Mouse (Mus musculus) forebrain, embryonic 15.5 days (tissue): ENCODE data around the gene Elmod3. TPM values are rescaled to one million over a fixed set of nuclear protein-coding genes. Genes with fewer than 3 reads are reported as not detected.
A peak's percentile ranks its signal among the peaks of the same experiment; 100 is the strongest.

Experiments used
- ATAC-seq: fragments of 200-750 bp; cut with Nextera tagmentation; replicated peaks from 2 replicates; pipeline ENCODE4 v1.8.0; 2017; ENCODE audit warnings: mild to moderate bottlenecking, moderate TSS enrichment, moderate library complexity
- H3K27ac ChIP-seq: fragments of 300-500 bp; sonication (generic); replicated peaks from 2 replicates; pipeline ENCODE4 v1.5.1; 2015; ENCODE audit warnings: mild to moderate bottlenecking, inconsistent platforms
- H3K27me3 ChIP-seq: fragments of 300-500 bp; sonication (generic); 2 replicates; pipeline ENCODE4 v1.6.1; 2015; ENCODE audit warnings: inconsistent platforms
- H3K36me3 ChIP-seq: fragments of 300-500 bp; sonication (generic); 2 replicates; pipeline ENCODE4 v1.6.1; 2015; ENCODE audit warnings: mild to moderate bottlenecking, inconsistent platforms
- H3K4me1 ChIP-seq: fragments of 300-500 bp; sonication (generic); 2 replicates; pipeline ENCODE4 v1.6.1; 2015; ENCODE audit warnings: inconsistent platforms
- H3K4me2 ChIP-seq: fragments of 300-500 bp; sonication (generic); replicated peaks from 2 replicates; pipeline ENCODE4 v1.6.1; 2015; ENCODE audit warnings: mild to moderate bottlenecking, inconsistent platforms
- H3K4me3 ChIP-seq: fragments of 300-500 bp; sonication (generic); 2 replicates; pipeline ENCODE4 v1.5.1; 2015; ENCODE audit warnings: mild to moderate bottlenecking, inconsistent platforms
- H3K9ac ChIP-seq: fragments of 300-500 bp; sonication (generic); replicated peaks from 2 replicates; pipeline ENCODE4 v1.6.1; 2015; ENCODE audit warnings: mild to moderate bottlenecking, inconsistent platforms
- H3K9me3 ChIP-seq: fragments of 300-500 bp; sonication (generic); 2 replicates; pipeline ENCODE4 v1.6.1; 2016; ENCODE audit warnings: inconsistent platforms
- WGBS: fragments of 180-500 bp; shearing (Covaris S2); methylation state at CpG from one replicate; pipeline ENCODE4 v1.1.7; 2015; ENCODE audit warnings: mixed read lengths; 5-methylcytosine and 5-hydroxymethylcytosine counted together
- polyA plus RNA-seq: library from polyadenylated mRNA; unstranded; fragments of >200 nt; fragmentation: Nextera tagmentation; extraction: Ambion mirVana; gene quantifications from 2 replicates; pipeline ENCODE4 v1.2.1, GENCODE M21; 2015

Gene Elmod3
- polyA plus RNA-seq, result 15.6 and 16.0 TPM in 2 replicates

- under 1% methylated on average over 38 of the region's 38 CpGs for WGBS
- H3K9ac ChIP-seq, result peak within 1 kb of the TSS; percentile 76
- H3K4me3 ChIP-seq, result peak within 1 kb of the TSS; percentile 74
- H3K4me2 ChIP-seq, result peak within 1 kb of the TSS; percentile 83
- no peaks in the 10 kb centered on the region for H3K9me3 ChIP-seq
- H3K4me1 ChIP-seq, result peaks cover 19% of the 10 kb centered on the region
- ATAC-seq, result peak; percentile 94
- H3K36me3 ChIP-seq, result no peaks in the 10 kb centered on the region
- H3K27me3 ChIP-seq, result no peaks in the 10 kb centered on the region
- peak within 1 kb of the TSS; percentile 69 for H3K27ac ChIP-seq
Measured at GRCm38 (mm10) chr6:72597956-72598753, at the start of gene Elmod3, which contains the start of gene Retsat. Gene Elmod3, minus strand, starts transcription at chr6:72598413. Gene Retsat, plus strand, starts transcription at chr6:72598475.

DNA sequence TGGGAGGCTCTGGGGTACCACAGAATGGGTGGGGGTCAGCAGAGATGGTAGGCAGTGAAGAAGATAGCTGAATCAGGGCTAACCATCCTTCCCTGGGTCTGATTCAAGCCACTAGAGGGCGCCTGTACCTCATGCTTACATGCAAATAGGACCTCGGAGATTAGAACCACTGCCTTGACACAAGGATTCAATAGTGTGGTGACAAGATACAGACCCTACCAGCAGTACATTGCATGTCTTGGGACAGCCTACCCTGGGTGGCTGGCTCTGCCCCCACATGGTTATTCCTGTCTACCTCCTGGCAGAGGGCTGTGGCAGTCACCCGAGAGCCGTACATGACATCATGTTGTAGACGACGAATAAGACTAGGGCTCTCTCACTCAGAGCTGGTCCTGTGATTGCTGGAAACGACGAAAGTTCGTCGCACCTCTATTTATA is 49.2 kb upstream of the Elmod3 start:
- no peak overlapping the region for H3K4me3 ChIP-seq
- ATAC-seq, result peak; percentile 57
- no peaks in the 10 kb centered on the region for H3K27me3 ChIP-seq
- no peaks in the 10 kb centered on the region for H3K36me3 ChIP-seq
- no peak overlapping the region for H3K27ac ChIP-seq
- no peaks in the 10 kb centered on the region for H3K4me1 ChIP-seq
- H3K9me3 ChIP-seq, result no peaks in the 10 kb centered on the region
- no peak overlapping the region for H3K9ac ChIP-seq
- 47% methylated on average over 10 of the region's 10 CpGs for WGBS
- no peak overlapping the region for H3K4me2 ChIP-seq

DNA sequence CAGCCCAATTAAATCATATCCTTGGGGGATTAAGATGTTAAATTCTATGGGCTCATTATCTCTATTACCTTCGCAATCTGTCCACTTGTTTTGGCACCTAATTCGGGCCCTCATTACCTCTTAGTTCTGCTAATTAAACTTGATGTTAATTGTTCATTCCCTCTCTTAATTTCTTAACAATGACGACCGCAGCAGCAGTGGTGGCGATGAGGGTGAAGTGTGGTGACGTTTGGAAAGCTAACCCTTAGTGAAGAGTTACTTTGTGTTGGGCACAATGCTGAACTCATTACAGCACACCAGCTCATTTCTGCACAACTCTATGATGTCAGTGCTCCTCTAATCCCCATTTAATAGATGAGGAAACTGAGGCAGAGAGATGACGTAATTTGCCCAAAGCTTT is 47.2 kb upstream of the Elmod3 start:
- peak; percentile 81 for ATAC-seq

GRCm38 (mm10) chr6:72644576-72644975 is 46.4 kb upstream of the Elmod3 start:
- Histone ChIP-seq H3K36me3 (no peaks in the 10 kb centered on the region), H3K4me2 (no peak overlapping the region), H3K27me3 (no peaks in the 10 kb centered on the region), H3K4me3 (no peak overlapping the region), H3K27ac (no peak overlapping the region), H3K9me3 (no peaks in the 10 kb centered on the region), H3K9ac (no peak overlapping the region), H3K4me1 (no peaks in the 10 kb centered on the region)
- WGBS, result 51% methylated on average over 4 of the region's 4 CpGs
- no peak for ATAC-seq

More for the DNA sequence above, 47.2 kb upstream of the Elmod3 start:
- H3K27ac ChIP-seq, result no peak overlapping the region
- no peaks in the 10 kb centered on the region for H3K9me3 ChIP-seq
- no peaks in the 10 kb centered on the region for H3K36me3 ChIP-seq
- WGBS, result 21% methylated on average over 7 of the region's 7 CpGs
- H3K4me2 ChIP-seq, result no peak overlapping the region
- H3K27me3 ChIP-seq, result no peaks in the 10 kb centered on the region
- no peak overlapping the region for H3K4me3 ChIP-seq
- no peak overlapping the region for H3K9ac ChIP-seq
- H3K4me1 ChIP-seq, result no peaks in the 10 kb centered on the region

DNA sequence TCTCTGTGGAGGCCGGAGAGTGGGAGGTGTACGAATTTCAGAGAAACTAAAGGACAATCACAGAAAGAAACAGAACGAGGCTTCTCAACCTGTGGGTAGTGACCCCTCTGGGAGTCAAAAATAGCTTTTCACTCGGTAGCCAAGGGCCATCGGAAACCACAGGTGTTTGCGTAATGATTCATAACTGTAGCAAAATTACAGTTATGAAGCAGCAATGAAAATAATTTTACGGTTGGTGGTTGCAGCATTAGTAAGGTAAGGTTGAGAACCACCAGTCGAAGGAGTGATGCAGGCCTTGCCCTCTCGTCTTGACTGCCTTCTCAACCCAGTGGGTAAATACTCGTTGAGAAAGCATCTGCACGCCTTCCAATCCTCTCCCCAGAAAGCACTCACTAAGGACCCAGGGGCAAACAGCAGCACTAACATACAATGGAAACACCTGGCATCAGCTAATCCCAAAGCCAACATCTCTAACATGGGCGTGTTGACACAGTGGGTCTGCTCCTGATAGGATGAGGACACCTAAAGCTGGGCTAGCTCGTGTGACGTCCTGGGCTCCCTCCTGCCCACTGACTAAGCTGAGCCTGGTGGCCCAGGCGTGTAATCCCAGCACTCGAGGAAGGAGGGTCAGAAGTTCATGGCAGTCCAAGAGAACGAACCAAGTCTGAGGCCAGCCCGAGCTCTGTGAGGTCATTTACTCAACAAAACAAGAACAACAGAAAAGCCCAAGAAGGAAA is 43.2 kb upstream of the Elmod3 start:
- Histone ChIP-seq H3K9me3 (no peaks in the 10 kb centered on the region), H3K27me3 (no peaks in the 10 kb centered on the region), H3K4me3 (no peak overlapping the region), H3K36me3 (no peaks in the 10 kb centered on the region), H3K4me2 (no peak overlapping the region), H3K4me1 (no peaks in the 10 kb centered on the region), H3K27ac (no peak overlapping the region), H3K9ac (no peak overlapping the region)
- ATAC-seq, result no peak
- 88% methylated on average over 18 of the region's 18 CpGs for WGBS

GRCm38 (mm10) chr6:72636940-72637339 is 38.7 kb upstream of the Elmod3 start:
- no peaks in the 10 kb centered on the region for H3K27me3 ChIP-seq
- H3K4me1 ChIP-seq, result 0 out of 2 replicates have a peak, but pooled peaks cover 3% of the 10 kb centered on the region
- H3K9me3 ChIP-seq, result no peaks in the 10 kb centered on the region
- no peak overlapping the region for H3K27ac ChIP-seq
- H3K4me3 ChIP-seq, result no peak overlapping the region
- WGBS, result 92% methylated on average over 3 of the region's 3 CpGs
- H3K4me2 ChIP-seq, result no peak overlapping the region
- no peaks in the 10 kb centered on the region for H3K36me3 ChIP-seq
- H3K9ac ChIP-seq, result no peak overlapping the region
- no peak for ATAC-seq

DNA sequence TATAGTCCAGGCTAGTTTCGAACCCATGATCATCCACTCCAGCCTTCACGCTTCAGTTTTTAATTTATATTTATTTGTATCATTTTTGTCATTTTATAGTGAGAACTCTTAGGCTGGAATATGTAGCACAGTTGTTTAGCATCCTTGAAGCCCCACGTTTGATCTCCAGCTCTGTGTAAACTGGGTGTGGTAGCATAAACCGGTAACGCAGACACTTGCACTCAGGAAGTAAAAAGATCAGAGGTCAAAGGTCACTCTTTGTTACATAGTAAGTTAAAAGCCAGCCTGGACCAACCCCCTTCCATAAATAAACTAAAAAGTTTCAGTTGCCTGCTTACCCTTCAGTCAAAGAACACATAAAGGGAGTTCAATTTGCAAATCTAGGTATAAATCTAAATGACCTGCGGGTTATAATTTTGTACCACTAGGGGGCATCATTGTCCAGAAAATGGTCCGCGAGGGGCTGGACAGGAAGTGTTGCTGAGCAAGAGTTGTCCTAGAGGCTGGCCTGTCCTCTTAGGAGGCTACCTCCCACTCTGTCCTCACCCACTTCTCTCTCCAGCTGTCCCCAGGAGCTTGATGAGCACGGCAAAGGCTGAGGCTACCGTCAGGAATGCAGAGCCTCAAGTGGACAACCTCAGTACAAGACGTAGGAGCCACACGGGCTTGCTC is 37.7 kb upstream of the Elmod3 start:
- H3K27ac ChIP-seq, result no peak overlapping the region
- ATAC-seq, result peak; percentile 73
- H3K36me3 ChIP-seq, result no peaks in the 10 kb centered on the region
- H3K27me3 ChIP-seq, result no peaks in the 10 kb centered on the region
- WGBS, result 53% methylated on average over 12 of the region's 12 CpGs
- H3K4me2 ChIP-seq, result no peak overlapping the region
- 0 out of 2 replicates have a peak, but pooled peaks cover 3% of the 10 kb centered on the region for H3K4me1 ChIP-seq
- H3K9ac ChIP-seq, result no peak overlapping the region
- H3K9me3 ChIP-seq, result no peaks in the 10 kb centered on the region
- no peak overlapping the region for H3K4me3 ChIP-seq

- no peak overlapping the region for H3K4me2 ChIP-seq
- WGBS, result 87% methylated on average over 10 of the region's 10 CpGs
- 0 out of 2 replicates have a peak, but pooled peaks cover 3% of the 10 kb centered on the region for H3K4me1 ChIP-seq
- H3K27me3 ChIP-seq, result no peaks in the 10 kb centered on the region
- H3K36me3 ChIP-seq, result no peaks in the 10 kb centered on the region
- ATAC-seq, result no peak
- no peaks in the 10 kb centered on the region for H3K9me3 ChIP-seq
- no peak overlapping the region for H3K4me3 ChIP-seq
- no peak overlapping the region for H3K9ac ChIP-seq
- H3K27ac ChIP-seq, result no peak overlapping the region
Measured at GRCm38 (mm10) chr6:72634311-72634710, 36.1 kb upstream of the Elmod3 start.

DNA sequence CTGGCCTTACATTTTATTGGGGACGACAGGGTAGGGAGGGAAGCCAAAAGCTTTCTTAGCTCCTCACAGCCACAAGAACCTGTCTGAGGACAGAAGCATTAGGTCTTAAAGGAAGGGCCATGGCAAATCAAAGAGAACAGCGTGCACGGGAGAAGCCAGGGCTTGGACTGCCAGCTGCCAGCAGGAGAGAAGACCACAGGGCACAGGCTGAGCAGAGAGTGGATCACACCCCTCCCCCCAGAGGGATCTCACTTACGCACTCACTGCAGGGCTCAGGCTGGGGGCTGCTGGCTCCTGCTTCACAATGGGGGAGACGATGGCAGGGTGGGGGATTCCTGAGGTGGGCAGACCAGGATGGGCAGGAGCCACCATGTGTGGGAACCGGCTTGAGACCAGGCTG is 33.5 kb upstream of the Elmod3 start:
- no peak for ATAC-seq
- Histone ChIP-seq H3K27ac (no peak overlapping the region), H3K4me1 (0 out of 2 replicates have a peak, but pooled peaks cover 3% of the 10 kb centered on the region), H3K9me3 (no peaks in the 10 kb centered on the region), H3K9ac (no peak overlapping the region), H3K4me2 (no peak overlapping the region), H3K36me3 (no peaks in the 10 kb centered on the region), H3K4me3 (no peak overlapping the region), H3K27me3 (no peaks in the 10 kb centered on the region)
- WGBS, result 75% methylated on average over 6 of the region's 6 CpGs

DNA sequence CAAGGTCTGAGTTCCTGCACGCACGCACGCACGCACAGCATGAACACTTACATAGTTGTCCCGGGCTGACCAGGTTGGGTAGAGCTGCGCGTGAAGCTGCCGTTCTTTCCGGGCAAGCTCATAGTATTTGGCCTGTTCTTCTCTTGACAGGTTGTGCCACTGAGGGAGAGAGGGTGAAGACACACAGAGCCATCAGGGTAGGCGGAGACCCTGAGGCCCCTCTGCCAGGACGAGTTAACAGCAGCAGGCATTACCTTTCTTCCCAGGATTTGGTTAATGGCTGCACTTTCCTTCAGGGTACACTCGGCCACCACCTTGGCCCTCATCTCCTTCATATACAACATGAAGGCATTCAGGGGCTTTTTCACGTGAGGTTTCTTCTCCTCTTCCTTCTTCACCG is 32.7 kb upstream of the Elmod3 start:
- WGBS, result 97% methylated on average over 14 of the region's 14 CpGs
- Histone ChIP-seq H3K27ac (no peak overlapping the region), H3K4me2 (no peak overlapping the region), H3K9ac (no peak overlapping the region), H3K36me3 (no peaks in the 10 kb centered on the region), H3K27me3 (no peaks in the 10 kb centered on the region), H3K4me3 (no peak overlapping the region), H3K4me1 (no peaks in the 10 kb centered on the region), H3K9me3 (no peaks in the 10 kb centered on the region)
- ATAC-seq, result no peak

GRCm38 (mm10) chr6:72630370-72630769 is 32.2 kb upstream of the Elmod3 start:
- Histone ChIP-seq H3K4me1 (no peaks in the 10 kb centered on the region), H3K27me3 (no peaks in the 10 kb centered on the region), H3K4me3 (no peak overlapping the region), H3K9ac (no peak overlapping the region), H3K9me3 (no peaks in the 10 kb centered on the region), H3K27ac (no peak overlapping the region), H3K36me3 (no peaks in the 10 kb centered on the region), H3K4me2 (no peak overlapping the region)
- no peak for ATAC-seq
- WGBS, result 100% methylated on average over 2 of the region's 2 CpGs

GRCm38 (mm10) chr6:72627276-72627675 is 29.1 kb upstream of the Elmod3 start:
- no peak overlapping the region for H3K9ac ChIP-seq
- no peak overlapping the region for H3K4me3 ChIP-seq
- no peak for ATAC-seq
- H3K27me3 ChIP-seq, result no peaks in the 10 kb centered on the region
- no peak overlapping the region for H3K27ac ChIP-seq
- no peaks in the 10 kb centered on the region for H3K9me3 ChIP-seq
- H3K4me2 ChIP-seq, result no peak overlapping the region
- H3K36me3 ChIP-seq, result no peaks in the 10 kb centered on the region
- no peaks in the 10 kb centered on the region for H3K4me1 ChIP-seq
- 86% methylated on average over 16 of the region's 16 CpGs for WGBS
